Mouse (Mus musculus) forebrain, embryonic 10.5 days (tissue): Measurements from ENCODE around the gene Tm9sf4. TPM values are rescaled to one million over a fixed set of nuclear protein-coding genes. Genes with fewer than 3 reads are reported as not detected.

Experiments used
- DNase-seq: peaks from one replicate; pipeline ENCODE4 v3.0.0-alpha.2; 2017; ENCODE audit warnings: low spot score; ENCODE audit errors: extremely low spot score
- H3K27ac ChIP-seq: fragments of 300-500 bp; sonication (generic); 2 replicates; pipeline ENCODE4 v1.5.1; 2016; ENCODE audit warnings: mild to moderate bottlenecking
- H3K27me3 ChIP-seq: fragments of 300-500 bp; sonication (generic); 2 replicates; pipeline ENCODE4 v1.6.1; 2016; ENCODE audit warnings: mild to moderate bottlenecking; ENCODE audit not compliant: poor library complexity, severe bottlenecking
- H3K36me3 ChIP-seq: fragments of 300-500 bp; sonication (generic); replicated peaks from 2 replicates; pipeline ENCODE4 v1.6.1; 2016; ENCODE audit warnings: mild to moderate bottlenecking, moderate library complexity
- H3K4me1 ChIP-seq: fragments of 300-500 bp; sonication (generic); 2 replicates; pipeline ENCODE4 v1.6.1; 2016
- H3K4me3 ChIP-seq: fragments of 300-500 bp; sonication (generic); 2 replicates; pipeline ENCODE4 v1.5.1; 2016; ENCODE audit warnings: mild to moderate bottlenecking, moderate library complexity
- H3K9me3 ChIP-seq: fragments of 300-500 bp; sonication (generic); 2 replicates; pipeline ENCODE4 v1.6.1; 2016; ENCODE audit warnings: mild to moderate bottlenecking, moderate library complexity
- WGBS: fragments of 180-500 bp; shearing (Covaris S2); methylation state at CpG from one replicate; pipeline ENCODE4 v1.1.7; 2016; 5-methylcytosine and 5-hydroxymethylcytosine counted together
- polyA plus RNA-seq: library from polyadenylated mRNA; unstranded; fragments of >200 nt; fragmentation: Nextera tagmentation; extraction: Ambion mirVana; gene quantifications from 2 replicates; pipeline ENCODE4 v1.2.1, GENCODE M21; 2016

The Tm9sf4 gene
- polyA plus RNA-seq: 65.3 and 66.0 TPM in 2 replicates

DNA sequence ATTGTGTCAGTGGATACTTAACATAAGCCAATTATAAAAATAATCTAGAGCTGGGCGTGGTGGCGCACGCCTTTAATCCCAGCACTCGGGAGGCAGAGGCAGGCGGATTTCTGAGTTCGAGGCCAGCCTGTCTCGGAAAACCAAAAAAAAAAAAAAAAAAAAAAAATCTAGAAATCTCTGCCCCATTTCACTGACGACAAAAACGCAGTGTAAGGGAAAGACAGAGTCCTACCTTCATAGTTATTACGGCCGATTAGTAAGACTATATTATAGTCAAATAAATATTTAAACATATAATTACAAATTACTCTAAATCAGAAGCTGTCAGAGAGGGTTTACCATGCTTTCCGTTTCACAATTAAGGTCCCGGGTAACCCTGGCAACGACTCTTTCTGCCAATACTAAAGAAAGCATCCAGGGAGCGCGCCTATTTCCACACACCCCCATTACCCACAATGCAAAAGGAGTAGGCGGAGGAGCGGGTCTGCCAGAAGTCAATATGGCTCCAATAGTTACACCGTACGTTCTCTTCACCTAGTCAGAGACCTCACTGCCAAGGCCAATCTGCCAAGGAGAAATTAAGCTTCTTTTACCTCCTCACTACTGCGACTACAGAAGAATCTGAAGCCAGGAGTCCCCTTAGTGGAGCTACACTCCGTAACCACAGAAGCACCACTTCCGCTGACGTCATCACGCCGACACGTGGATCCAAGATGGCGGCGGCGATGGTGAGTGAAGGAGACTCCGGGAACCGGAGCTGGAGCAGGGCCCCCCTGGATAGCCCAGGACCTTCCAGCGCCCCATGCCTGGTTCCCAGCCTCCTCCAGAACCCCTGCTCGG lies at the start of gene Tm9sf4:
Tm9sf4 (plus strand) TSS at position 460 of the 840 bp plus-strand sequence.
- Histone ChIP-seq H3K27ac (peak within 1 kb of the TSS; percentile 95), H3K4me1 (peaks cover 9% of the 10 kb centered on the region), H3K4me3 (peak within 1 kb of the TSS; percentile 77), H3K27me3 (peaks cover 54% of the 10 kb centered on the region), H3K9me3 (no peaks in the 10 kb centered on the region), H3K36me3 (peaks cover 9% of the 10 kb centered on the region; the same call in 1 of the 2 replicates)
- 12% methylated on average over 34 of the region's 34 CpGs for WGBS
- DNase-seq: peak; percentile 94

DNA sequence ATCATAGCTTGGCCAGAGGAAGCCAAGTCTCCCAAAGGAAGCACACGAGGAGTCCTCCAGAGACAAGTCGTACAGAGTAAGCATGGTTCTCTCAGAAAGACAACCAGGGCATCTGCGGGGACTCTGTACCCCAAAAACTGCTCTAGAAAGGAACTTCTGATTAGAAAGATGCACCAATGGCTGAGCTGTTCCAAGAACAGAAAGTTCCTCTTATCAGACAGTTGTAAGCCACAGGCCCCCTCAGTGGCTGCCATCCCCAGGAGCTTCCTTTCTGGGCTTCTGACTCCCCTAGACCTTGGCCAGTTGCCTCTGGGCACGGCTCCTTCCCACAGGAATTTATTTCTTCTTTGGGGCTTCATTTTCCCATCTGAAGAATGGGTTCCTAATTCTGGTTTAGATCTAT lies 45.4 kb upstream of the Tm9sf4 start:
- WGBS: 83% methylated on average over 4 of the region's 4 CpGs
- Histone ChIP-seq H3K4me3 (no peak overlapping the region), H3K27me3 (peaks cover 21% of the 10 kb centered on the region), H3K36me3 (no peaks in the 10 kb centered on the region), H3K27ac (no peak overlapping the region), H3K9me3 (no peaks in the 10 kb centered on the region), H3K4me1 (no peaks in the 10 kb centered on the region)
- DNase-seq: no peak

DNA sequence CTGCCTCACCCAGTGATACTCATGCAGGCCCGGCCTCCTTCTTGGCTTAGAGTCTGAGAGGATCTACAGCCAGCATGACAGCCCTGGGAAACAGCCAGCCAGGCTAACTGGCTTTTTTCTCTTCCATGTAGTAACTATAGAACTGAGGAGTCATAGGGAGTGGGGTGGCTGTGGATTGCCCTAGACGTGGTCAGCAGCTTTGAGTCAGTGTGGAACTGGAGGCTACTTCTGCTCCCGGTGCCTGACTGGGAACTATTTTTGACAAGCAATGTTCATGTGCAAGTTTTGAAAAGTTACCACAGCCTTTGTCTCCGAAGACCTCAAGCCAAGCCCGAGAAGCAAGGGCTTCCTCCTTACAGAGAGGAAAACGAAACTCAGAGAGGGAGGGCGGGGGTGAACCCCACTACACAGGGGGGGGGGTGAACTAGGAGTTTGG lies 44.0 kb upstream of the Tm9sf4 start:
- Histone ChIP-seq H3K4me3 (no peak overlapping the region), H3K9me3 (no peaks in the 10 kb centered on the region), H3K27ac (no peak overlapping the region), H3K27me3 (peaks cover 8% of the 10 kb centered on the region; the same call in 1 of the 2 replicates), H3K36me3 (no peaks in the 10 kb centered on the region), H3K4me1 (no peaks in the 10 kb centered on the region)
- DNase-seq: no peak
- WGBS: 89% methylated on average over 7 of the region's 7 CpGs

DNA sequence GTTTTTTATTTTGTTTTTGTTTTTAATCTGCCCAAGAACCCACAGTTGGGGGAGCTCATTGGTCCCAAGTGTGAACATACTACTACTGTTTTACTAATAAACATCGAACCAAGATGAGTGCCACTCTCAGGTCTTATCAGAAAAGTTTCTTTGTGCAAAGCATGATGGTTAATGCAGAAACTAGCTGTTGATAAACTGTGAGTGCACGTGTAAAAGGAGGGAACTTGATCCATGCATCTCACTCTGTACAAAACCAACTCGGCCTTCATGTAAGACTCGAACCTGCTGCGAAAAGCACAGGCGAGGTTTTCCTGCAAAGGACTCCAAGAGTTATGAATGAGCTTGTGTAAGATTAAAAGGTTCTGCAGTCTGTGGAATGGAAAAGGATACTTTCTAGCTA lies 41.6 kb upstream of the Tm9sf4 start:
- no peaks in the 10 kb centered on the region for H3K4me1 ChIP-seq
- no peak overlapping the region for H3K4me3 ChIP-seq
- no peaks in the 10 kb centered on the region for H3K27me3 ChIP-seq
- H3K9me3 ChIP-seq: no peaks in the 10 kb centered on the region
- DNase-seq: no peak
- no peak overlapping the region for H3K27ac ChIP-seq
- 93% methylated on average over 6 of the region's 6 CpGs for whole genome bisulfite sequencing
- no peaks in the 10 kb centered on the region for H3K36me3 ChIP-seq

DNA sequence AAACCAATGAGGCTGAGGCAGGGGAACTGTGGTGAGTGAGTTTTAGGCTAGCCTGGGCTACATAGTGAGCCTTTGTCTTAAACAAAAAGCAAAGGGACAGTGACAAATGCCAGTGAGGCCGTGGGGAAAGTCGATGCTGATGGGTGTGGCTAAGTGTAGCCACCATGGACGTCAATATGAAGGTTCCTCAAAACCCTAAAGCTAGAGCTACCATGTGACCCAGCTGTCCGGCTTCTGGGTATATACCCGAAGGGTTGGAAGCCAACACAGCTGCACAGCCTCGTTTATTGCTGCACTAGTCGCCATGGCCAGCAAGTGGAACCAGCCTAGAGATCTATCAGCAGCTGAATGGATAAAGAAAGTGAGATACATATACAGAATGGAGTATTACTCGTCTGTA lies 41.0 kb upstream of the Tm9sf4 start:
- H3K36me3 ChIP-seq: no peaks in the 10 kb centered on the region
- 83% methylated on average over 8 of the region's 8 CpGs for WGBS
- no peaks in the 10 kb centered on the region for H3K27me3 ChIP-seq
- no peak overlapping the region for H3K27ac ChIP-seq
- no peak for DNase-seq
- H3K9me3 ChIP-seq: no peaks in the 10 kb centered on the region
- H3K4me3 ChIP-seq: no peak overlapping the region
- H3K4me1 ChIP-seq: no peaks in the 10 kb centered on the region

DNA sequence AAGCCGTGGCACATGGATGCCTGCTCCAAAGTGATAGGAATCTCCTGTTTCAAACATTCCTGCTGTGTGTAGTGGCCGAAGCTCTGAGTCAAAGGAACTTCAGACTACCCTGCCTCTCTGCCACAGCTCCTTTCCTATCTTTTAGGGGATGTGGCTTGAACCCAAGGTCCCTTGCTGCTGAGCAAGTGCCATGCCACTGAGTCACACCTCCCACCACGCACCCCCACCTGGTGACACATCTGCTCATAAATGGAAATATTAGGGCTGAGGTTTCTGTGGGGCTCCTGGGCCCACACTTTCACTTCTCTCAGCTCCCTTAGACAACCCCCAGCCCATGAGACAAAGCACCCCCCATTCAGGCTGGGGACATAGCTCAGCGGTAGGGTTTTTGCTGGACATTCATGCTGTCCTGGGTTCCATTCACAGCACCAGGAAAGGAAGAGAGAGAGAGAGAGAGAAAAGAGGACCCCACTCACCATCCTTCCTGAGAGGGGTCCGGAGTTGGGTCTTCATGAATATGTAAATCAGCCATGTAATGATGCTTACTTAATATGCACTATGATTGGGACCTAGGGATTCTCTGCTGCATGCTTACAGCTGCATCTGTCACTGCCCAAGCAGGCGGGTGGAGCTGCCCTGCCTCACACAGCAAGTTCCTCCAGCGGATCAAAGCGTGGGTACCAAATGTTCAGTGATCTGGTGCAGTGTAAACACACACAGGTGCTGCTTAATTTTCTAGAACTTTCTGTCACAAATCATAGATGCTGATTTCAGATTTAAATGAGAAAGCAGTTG lies 39.1 kb upstream of the Tm9sf4 start:
- Histone ChIP-seq H3K27ac (no peak overlapping the region), H3K36me3 (no peaks in the 10 kb centered on the region), H3K4me3 (no peak overlapping the region), H3K9me3 (no peaks in the 10 kb centered on the region), H3K4me1 (no peaks in the 10 kb centered on the region), H3K27me3 (no peaks in the 10 kb centered on the region)
- no peak for DNase-seq
- WGBS: 84% methylated on average over 8 of the region's 8 CpGs

DNA sequence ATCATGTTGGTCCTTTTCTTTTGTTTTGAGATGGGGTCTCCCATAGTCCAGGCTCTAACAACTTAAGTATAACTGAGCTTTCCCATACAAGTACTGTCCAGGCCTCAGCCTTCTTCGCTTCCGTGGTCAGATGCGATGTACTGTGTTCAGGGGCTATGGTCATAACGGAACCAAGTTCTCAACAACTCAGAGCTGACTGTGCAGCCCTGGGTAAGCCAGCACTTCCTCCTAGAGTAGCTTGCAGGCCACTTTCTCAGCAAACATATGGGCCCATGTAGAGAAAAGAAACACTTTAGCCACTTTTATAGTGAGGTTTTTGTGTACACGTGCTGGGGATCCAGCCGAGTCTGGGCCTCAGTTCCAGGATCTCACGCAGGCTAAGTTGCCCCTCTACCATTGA lies 38.4 kb upstream of the Tm9sf4 start:
- Histone ChIP-seq H3K9me3 (no peaks in the 10 kb centered on the region), H3K27me3 (no peaks in the 10 kb centered on the region), H3K4me1 (no peaks in the 10 kb centered on the region), H3K4me3 (no peak overlapping the region), H3K27ac (no peak overlapping the region), H3K36me3 (no peaks in the 10 kb centered on the region)
- WGBS: 88% methylated on average over 7 of the region's 7 CpGs
- DNase-seq: no peak

DNA sequence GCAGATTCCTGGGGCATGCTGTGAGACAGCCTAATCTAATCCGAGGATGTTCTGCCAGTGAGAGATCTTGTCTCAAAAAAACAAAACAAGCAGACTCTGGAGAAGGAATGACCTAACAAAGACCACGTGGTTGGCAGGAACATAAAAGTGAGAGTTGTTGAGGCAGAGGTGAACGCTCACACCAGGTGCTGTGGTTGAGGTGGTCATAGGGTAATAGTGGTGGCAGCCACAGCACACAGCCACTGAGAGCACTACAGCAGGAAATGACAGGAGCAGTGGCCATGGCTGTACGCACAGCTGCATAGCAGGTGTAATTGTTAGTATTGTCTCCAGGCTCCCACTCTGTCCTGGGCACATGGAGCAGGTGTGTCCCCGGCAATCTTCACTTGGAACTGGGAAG lies 35.2 kb upstream of the Tm9sf4 start:
- WGBS: 59% methylated on average over 5 of the region's 5 CpGs
- Histone ChIP-seq H3K27ac (no peak overlapping the region), H3K9me3 (no peaks in the 10 kb centered on the region), H3K27me3 (no peaks in the 10 kb centered on the region; the same call in 1 of the 2 replicates), H3K36me3 (no peaks in the 10 kb centered on the region), H3K4me1 (no peaks in the 10 kb centered on the region), H3K4me3 (no peak overlapping the region)
- no peak for DNase-seq

DNA sequence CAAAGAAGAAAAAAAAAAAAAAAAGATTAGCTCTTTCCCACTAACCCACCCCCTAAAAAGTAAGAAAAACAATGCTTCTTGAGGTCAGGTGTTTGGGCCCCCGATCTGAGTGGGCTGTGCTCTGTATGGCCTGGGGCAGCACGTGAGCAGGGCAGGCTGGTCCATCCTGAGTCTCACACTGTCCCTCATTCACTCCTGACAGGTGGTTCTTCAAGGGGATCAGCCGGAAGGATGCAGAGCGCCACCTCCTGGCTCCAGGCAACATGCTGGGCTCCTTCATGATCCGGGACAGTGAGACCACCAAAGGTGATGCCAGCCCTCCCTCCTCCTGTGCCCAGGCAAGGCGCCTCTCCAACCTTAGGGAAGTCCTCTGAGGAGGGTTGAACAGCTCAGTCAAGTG lies 30.1 kb upstream of the Tm9sf4 start:
- no peaks in the 10 kb centered on the region for H3K4me1 ChIP-seq
- no peaks in the 10 kb centered on the region; the same call in 1 of the 2 replicates for H3K27me3 ChIP-seq
- no peak overlapping the region for H3K4me3 ChIP-seq
- 13% methylated on average over 6 of the region's 6 CpGs for WGBS
- no peak for DNase-seq
- no peaks in the 10 kb centered on the region for H3K9me3 ChIP-seq
- no peaks in the 10 kb centered on the region for H3K36me3 ChIP-seq
- no peak overlapping the region for H3K27ac ChIP-seq

DNA sequence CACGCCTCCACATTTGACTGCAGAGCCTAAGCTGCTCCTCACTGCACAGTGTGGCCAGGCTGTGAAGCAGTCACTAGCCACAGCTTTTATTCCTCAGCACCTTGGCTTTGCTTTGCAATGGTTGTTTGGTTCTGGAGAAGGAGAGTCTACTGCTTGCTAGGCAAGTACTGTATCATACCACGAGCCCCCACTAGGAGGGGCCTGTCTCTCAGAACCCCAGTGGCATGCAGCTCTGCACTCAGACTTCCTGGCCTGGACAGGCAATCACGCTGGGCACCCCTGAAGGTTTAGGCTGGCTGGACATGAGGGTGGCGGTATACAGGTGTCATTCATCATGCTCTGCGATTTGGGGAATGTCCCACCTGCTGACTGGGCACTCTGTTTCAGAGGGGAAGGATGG lies 26.9 kb upstream of the Tm9sf4 start:
- H3K27me3 ChIP-seq: no peaks in the 10 kb centered on the region; the same call in 1 of the 2 replicates
- no peak overlapping the region for H3K4me3 ChIP-seq
- H3K4me1 ChIP-seq: no peaks in the 10 kb centered on the region
- 37% methylated on average over 5 of the region's 5 CpGs for WGBS
- H3K9me3 ChIP-seq: no peaks in the 10 kb centered on the region
- no peaks in the 10 kb centered on the region for H3K36me3 ChIP-seq
- H3K27ac ChIP-seq: no peak overlapping the region
- no peak for DNase-seq

DNA sequence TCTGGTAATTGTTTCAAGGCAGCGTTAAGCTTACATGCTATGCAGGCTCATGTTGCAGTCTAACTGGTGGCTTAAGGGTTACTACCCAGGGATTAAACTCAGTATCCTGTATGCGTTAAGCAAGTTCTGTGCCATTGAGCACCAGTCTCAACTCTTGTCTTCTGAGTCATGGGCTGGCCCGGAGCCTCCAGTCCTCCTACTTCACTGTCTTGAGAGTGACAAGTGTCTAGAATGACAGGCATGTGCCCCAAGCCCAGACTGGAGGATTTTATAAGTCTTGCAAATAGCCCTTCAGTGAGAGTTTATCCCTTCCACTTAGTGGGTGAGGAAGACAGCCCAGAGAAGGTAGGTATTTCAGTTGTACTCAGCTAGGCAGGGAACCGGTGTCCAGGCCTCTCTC lies 24.9 kb upstream of the Tm9sf4 start:
- Histone ChIP-seq H3K4me3 (no peak overlapping the region), H3K27ac (no peak overlapping the region), H3K27me3 (0 out of 2 replicates have a peak, but pooled peaks cover 3% of the 10 kb centered on the region), H3K9me3 (no peaks in the 10 kb centered on the region), H3K36me3 (no peaks in the 10 kb centered on the region), H3K4me1 (peaks cover 10% of the 10 kb centered on the region)
- no peak for DNase-seq
- WGBS: 73% methylated on average over 4 of the region's 4 CpGs

DNA sequence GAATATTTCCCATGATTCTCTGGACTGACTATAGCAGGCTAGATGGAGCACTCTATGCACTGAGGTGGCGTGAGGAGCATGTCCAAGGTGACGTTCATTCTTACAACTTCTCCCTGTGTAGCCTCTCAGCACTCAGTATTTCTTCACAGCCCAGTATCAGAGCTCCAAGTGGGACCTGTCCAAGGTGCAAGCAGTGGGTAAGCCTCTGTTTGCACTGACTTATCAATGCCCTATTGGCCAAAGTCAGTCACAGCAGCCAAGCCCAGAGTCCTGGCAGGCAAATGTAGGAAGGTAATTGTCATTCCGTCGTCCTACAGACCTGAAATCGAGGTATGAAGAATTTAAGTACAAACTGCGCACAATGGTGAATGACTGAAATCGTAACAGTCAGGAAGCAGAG lies 21.9 kb upstream of the Tm9sf4 start:
- DNase-seq: no peak
- H3K4me1 ChIP-seq: peaks cover 10% of the 10 kb centered on the region
- no peaks in the 10 kb centered on the region for H3K9me3 ChIP-seq
- peaks cover 10% of the 10 kb centered on the region for H3K27me3 ChIP-seq
- H3K27ac ChIP-seq: no peak overlapping the region
- no peak overlapping the region for H3K4me3 ChIP-seq
- H3K36me3 ChIP-seq: no peaks in the 10 kb centered on the region
- WGBS: 80% methylated on average over 7 of the region's 7 CpGs
